Mouse (Mus musculus): ENCODE results near the gene Nme8. TPM values are rescaled to one million over a fixed set of nuclear protein-coding genes. Genes with fewer than 3 reads are reported as not detected.

Gene Nme8
- not detected in 2 replicates for polyA plus RNA-seq (2014; fragmentation: Nextera tagmentation; extraction: Ambion mirVana)

- whole genome bisulfite sequencing, result 19% methylated on average over 7 of the region's 7 CpGs
- Histone ChIP-seq H3K4me2 (ENCODE audit: low read depth, severe bottlenecking) (0 out of 2 replicates have a peak within 1 kb of the TSS, but pooled peaks have one; percentile 17), H3K4me3 (ENCODE audit: low read depth, low read length) (no peak within 1 kb of the TSS), H3K4me1 (ENCODE audit: control insufficient read depth, insufficient read depth, low read length) (no peaks in the 10 kb centered on the region), H3K9me3 (ENCODE audit: control insufficient read depth, low read length) (no peaks in the 10 kb centered on the region), H3K36me3 (ENCODE audit: control insufficient read depth, insufficient read depth, low read length) (no peaks in the 10 kb centered on the region), H3K27ac (replicated peaks; ENCODE audit: low read depth, low read length) (no peak within 1 kb of the TSS), H3K27me3 (ENCODE audit: control insufficient read depth, insufficient read depth, low read length) (no peaks in the 10 kb centered on the region), H3K9ac (ENCODE audit: low read length) (no peak within 1 kb of the TSS)
- peak; percentile 24 for DNase-seq (ENCODE audit: low spot score)
- ATAC-seq (ENCODE audit: insufficient number of reproducible peaks, low FRiP score, low TSS enrichment, low read depth), result 0 out of 2 replicates have a peak, but pooled peaks have one; percentile 53
Measured at GRCm38 (mm10) chr13:19697790-19698189, at the start of gene Nme8. Gene Nme8 (minus strand): TSS chr13:19697794.

DNA sequence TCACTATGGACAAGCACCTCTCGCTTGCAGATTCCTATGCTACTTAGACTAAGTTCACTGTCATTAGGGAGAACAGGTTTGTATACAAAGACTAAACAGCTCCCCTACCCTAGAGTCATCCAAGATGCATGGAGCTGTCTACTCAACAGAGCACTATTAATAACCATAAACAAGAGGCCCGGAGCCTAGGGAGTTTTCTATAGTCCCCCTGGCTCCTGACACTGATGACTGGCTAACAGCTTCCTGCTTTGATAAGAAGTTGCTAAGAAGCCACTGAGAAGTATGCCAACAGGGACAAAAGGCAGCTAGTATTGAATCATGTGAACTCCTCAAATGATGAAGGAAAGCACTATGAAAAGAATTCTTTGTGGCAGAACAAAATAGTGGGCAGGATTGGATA, 48.1 kb upstream of the Nme8 start:
- Histone ChIP-seq H3K9ac (ENCODE audit: low read length) (no peak overlapping the region), H3K27me3 (ENCODE audit: control insufficient read depth, insufficient read depth, low read length) (no peaks in the 10 kb centered on the region), H3K36me3 (ENCODE audit: control insufficient read depth, insufficient read depth, low read length) (no peaks in the 10 kb centered on the region), H3K9me3 (ENCODE audit: control insufficient read depth, low read length) (no peaks in the 10 kb centered on the region), H3K27ac (replicated peaks; ENCODE audit: low read depth, low read length) (no peak overlapping the region), H3K4me2 (ENCODE audit: low read depth, severe bottlenecking) (no peak overlapping the region), H3K4me3 (ENCODE audit: low read depth, low read length) (no peak overlapping the region), H3K4me1 (ENCODE audit: control insufficient read depth, insufficient read depth, low read length) (no peaks in the 10 kb centered on the region)
- WGBS, result 78% methylated on average over 2 of the region's 2 CpGs
- DNase-seq (ENCODE audit: low spot score), result no peak
- ATAC-seq (ENCODE audit: insufficient number of reproducible peaks, low FRiP score, low TSS enrichment, low read depth), result no peak

DNA sequence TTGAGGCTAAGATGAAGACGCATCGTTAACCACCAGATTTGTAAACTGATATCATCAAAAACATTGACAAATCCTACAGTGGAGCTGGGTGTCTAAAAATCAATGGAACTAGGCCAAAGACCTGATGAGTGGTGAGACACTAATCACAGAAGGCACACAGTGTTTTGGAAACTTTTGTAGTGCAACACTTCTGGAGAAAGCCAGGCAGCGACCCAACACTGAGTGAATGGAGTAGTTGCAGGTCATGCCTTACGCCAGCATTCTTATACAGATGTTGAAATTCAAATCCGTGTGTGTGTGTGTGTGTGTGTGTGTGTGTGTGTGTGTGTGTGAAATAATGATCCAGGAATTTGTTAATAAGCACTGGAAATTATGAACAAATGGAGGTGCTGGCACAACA, 46.9 kb upstream of the Nme8 start:
- no peak for DNase-seq (ENCODE audit: low spot score)
- ATAC-seq (ENCODE audit: insufficient number of reproducible peaks, low FRiP score, low TSS enrichment, low read depth), result no peak
- Histone ChIP-seq H3K4me3 (ENCODE audit: low read depth, low read length) (no peak overlapping the region), H3K27ac (replicated peaks; ENCODE audit: low read depth, low read length) (no peak overlapping the region), H3K4me2 (ENCODE audit: low read depth, severe bottlenecking) (no peak overlapping the region), H3K4me1 (ENCODE audit: control insufficient read depth, insufficient read depth, low read length) (no peaks in the 10 kb centered on the region), H3K9ac (ENCODE audit: low read length) (no peak overlapping the region), H3K27me3 (ENCODE audit: control insufficient read depth, insufficient read depth, low read length) (no peaks in the 10 kb centered on the region), H3K9me3 (ENCODE audit: control insufficient read depth, low read length) (no peaks in the 10 kb centered on the region), H3K36me3 (ENCODE audit: control insufficient read depth, insufficient read depth, low read length) (no peaks in the 10 kb centered on the region)
- 93% methylated on average over 5 of the region's 5 CpGs for WGBS

DNA sequence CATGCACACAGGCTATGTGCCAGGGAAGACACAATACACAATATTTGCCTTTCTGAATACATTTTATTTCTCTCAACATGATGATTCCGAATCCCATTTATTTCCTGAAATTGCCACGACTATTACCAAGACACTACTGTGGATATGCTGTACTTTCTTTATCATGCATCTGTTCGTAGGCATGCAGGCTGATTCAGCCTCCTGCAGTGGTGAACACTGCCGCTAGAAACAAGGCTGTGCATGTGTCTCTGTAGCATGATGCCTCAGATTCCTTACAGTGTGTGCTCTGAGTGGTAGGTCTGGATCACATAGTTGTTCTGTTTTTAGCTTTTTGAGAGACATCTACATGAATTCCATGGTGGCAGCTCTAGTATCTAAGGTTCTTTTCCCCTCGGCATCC, 37.0 kb upstream of the Nme8 start:
- 92% methylated on average over 5 of the region's 5 CpGs for WGBS
- Histone ChIP-seq H3K27ac (replicated peaks; ENCODE audit: low read depth, low read length) (no peak overlapping the region), H3K36me3 (ENCODE audit: control insufficient read depth, insufficient read depth, low read length) (no peaks in the 10 kb centered on the region), H3K9ac (ENCODE audit: low read length) (no peak overlapping the region), H3K4me3 (ENCODE audit: low read depth, low read length) (no peak overlapping the region), H3K4me1 (ENCODE audit: control insufficient read depth, insufficient read depth, low read length) (no peaks in the 10 kb centered on the region), H3K9me3 (ENCODE audit: control insufficient read depth, low read length) (no peaks in the 10 kb centered on the region), H3K27me3 (ENCODE audit: control insufficient read depth, insufficient read depth, low read length) (no peaks in the 10 kb centered on the region), H3K4me2 (ENCODE audit: low read depth, severe bottlenecking) (no peak overlapping the region)
- ATAC-seq (ENCODE audit: insufficient number of reproducible peaks, low FRiP score, low TSS enrichment, low read depth), result no peak
- DNase-seq (ENCODE audit: low spot score), result no peak

GRCm38 (mm10) chr13:19730826-19731225, 33.2 kb upstream of the Nme8 start:
- no peak for DNase-seq (ENCODE audit: low spot score)
- H3K4me3 ChIP-seq (ENCODE audit: low read depth, low read length), result no peak overlapping the region
- no peaks in the 10 kb centered on the region for H3K27me3 ChIP-seq (ENCODE audit: control insufficient read depth, insufficient read depth, low read length)
- no peaks in the 10 kb centered on the region for H3K4me1 ChIP-seq (ENCODE audit: control insufficient read depth, insufficient read depth, low read length)
- H3K4me2 ChIP-seq (ENCODE audit: low read depth, severe bottlenecking), result no peak overlapping the region
- no peak for ATAC-seq (ENCODE audit: insufficient number of reproducible peaks, low FRiP score, low TSS enrichment, low read depth)
- 81% methylated on average over 2 of the region's 2 CpGs for WGBS
- H3K27ac ChIP-seq (replicated peaks; ENCODE audit: low read depth, low read length), result no peak overlapping the region
- H3K9ac ChIP-seq (ENCODE audit: low read length), result no peak overlapping the region
- no peaks in the 10 kb centered on the region for H3K9me3 ChIP-seq (ENCODE audit: control insufficient read depth, low read length)
- H3K36me3 ChIP-seq (ENCODE audit: control insufficient read depth, insufficient read depth, low read length), result no peaks in the 10 kb centered on the region

DNA sequence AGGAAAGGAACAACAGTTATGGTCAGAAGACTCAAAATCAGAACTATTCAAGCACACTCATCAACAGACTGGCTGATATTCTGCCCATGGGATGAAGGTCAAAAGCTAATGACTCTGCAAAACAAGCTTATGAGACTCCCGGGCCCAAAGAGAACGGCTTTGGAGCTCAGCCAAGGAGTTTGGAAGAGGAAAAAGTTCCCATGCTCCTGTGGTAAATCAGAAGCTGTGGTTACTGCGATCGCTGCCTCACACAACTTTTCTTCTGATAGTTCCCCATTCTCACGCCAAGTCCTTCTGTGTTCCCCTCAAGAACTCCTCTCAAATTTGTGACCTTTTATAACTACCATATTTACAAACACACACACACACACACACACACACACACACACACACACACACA, 21.4 kb upstream of the Nme8 start:
- Histone ChIP-seq H3K9me3 (ENCODE audit: control insufficient read depth, low read length) (no peaks in the 10 kb centered on the region), H3K27ac (replicated peaks; ENCODE audit: low read depth, low read length) (no peak overlapping the region), H3K4me1 (ENCODE audit: control insufficient read depth, insufficient read depth, low read length) (no peaks in the 10 kb centered on the region), H3K36me3 (ENCODE audit: control insufficient read depth, insufficient read depth, low read length) (no peaks in the 10 kb centered on the region), H3K4me2 (ENCODE audit: low read depth, severe bottlenecking) (no peak overlapping the region), H3K27me3 (ENCODE audit: control insufficient read depth, insufficient read depth, low read length) (no peaks in the 10 kb centered on the region), H3K9ac (ENCODE audit: low read length) (no peak overlapping the region), H3K4me3 (ENCODE audit: low read depth, low read length) (no peak overlapping the region)
- DNase-seq (ENCODE audit: low spot score), result no peak
- ATAC-seq (ENCODE audit: insufficient number of reproducible peaks, low FRiP score, low TSS enrichment, low read depth), result no peak
- 94% methylated on average over 5 of the region's 5 CpGs for WGBS

GRCm38 (mm10) chr13:19717201-19717600, 19.6 kb upstream of the Nme8 start:
- Histone ChIP-seq H3K9me3 (ENCODE audit: control insufficient read depth, low read length) (no peaks in the 10 kb centered on the region), H3K4me2 (ENCODE audit: low read depth, severe bottlenecking) (no peak overlapping the region), H3K4me3 (ENCODE audit: low read depth, low read length) (no peak overlapping the region), H3K27ac (replicated peaks; ENCODE audit: low read depth, low read length) (no peak overlapping the region), H3K36me3 (ENCODE audit: control insufficient read depth, insufficient read depth, low read length) (no peaks in the 10 kb centered on the region), H3K9ac (ENCODE audit: low read length) (no peak overlapping the region), H3K27me3 (ENCODE audit: control insufficient read depth, insufficient read depth, low read length) (no peaks in the 10 kb centered on the region), H3K4me1 (ENCODE audit: control insufficient read depth, insufficient read depth, low read length) (no peaks in the 10 kb centered on the region)
- ATAC-seq (ENCODE audit: insufficient number of reproducible peaks, low FRiP score, low TSS enrichment, low read depth) (no peak), DNase-seq (ENCODE audit: low spot score) (no peak)
- 92% methylated on average over 2 of the region's 2 CpGs for WGBS

DNA sequence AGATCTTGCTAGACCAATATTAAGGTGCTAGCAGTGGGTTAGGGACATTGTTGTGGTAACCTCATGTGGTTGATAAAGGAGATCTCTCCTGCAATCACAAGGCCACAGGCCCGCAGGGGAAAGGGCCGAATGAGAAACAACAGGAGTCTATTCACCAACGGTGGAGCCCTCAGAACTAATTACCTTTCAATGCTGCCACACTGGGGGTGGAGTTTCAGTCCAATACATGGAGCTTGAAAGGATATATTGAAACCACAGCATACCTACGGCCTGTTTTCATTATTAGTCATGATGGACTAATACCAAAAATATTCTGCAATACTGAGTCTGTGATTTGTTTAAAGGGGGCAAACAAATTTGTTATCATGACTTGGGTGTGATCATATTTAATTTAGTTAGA, 6.2 kb upstream of the Nme8 start:
- ATAC-seq (ENCODE audit: insufficient number of reproducible peaks, low FRiP score, low TSS enrichment, low read depth), result no peak
- Histone ChIP-seq H3K27me3 (ENCODE audit: control insufficient read depth, insufficient read depth, low read length) (no peaks in the 10 kb centered on the region), H3K27ac (replicated peaks; ENCODE audit: low read depth, low read length) (no peak overlapping the region), H3K4me1 (ENCODE audit: control insufficient read depth, insufficient read depth, low read length) (no peaks in the 10 kb centered on the region), H3K36me3 (ENCODE audit: control insufficient read depth, insufficient read depth, low read length) (no peaks in the 10 kb centered on the region), H3K9me3 (ENCODE audit: control insufficient read depth, low read length) (no peaks in the 10 kb centered on the region), H3K9ac (ENCODE audit: low read length) (no peak overlapping the region), H3K4me3 (ENCODE audit: low read depth, low read length) (no peak overlapping the region), H3K4me2 (ENCODE audit: low read depth, severe bottlenecking) (no peak overlapping the region)
- DNase-seq (ENCODE audit: low spot score), result no peak
- 64% methylated on average over 4 of the region's 4 CpGs for WGBS

DNA sequence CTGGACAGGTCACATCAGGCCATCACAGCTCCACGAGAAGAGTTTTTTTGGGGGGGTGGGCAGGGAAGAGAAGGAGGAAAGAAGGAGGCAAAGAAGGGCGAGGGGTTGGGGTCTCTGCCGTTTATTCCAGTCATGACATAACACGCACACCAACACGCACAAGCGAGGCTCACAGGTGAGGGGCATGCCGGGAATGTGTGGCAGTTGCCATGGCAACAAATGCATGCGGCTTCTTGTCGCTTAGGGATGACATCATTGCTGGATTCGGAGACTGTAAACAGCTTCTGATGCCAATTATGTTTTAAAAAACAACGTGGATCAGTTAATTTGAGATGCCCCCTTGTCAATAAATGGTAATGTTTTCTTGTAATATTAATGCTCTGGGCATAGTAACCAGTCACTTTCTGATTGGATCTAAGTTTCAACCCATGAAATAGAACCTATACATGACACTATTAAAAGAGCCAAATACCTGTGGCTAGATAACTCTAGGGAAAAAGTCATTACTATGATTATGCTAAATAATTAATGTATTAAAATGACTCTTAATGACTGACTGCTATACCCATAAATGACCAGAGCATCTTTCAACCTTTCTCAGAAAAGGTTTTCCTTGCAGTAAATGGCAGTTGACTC, 4.0 kb upstream of the Nme8 start:
- H3K27me3 ChIP-seq (ENCODE audit: control insufficient read depth, insufficient read depth, low read length), result no peaks in the 10 kb centered on the region
- H3K4me2 ChIP-seq (ENCODE audit: low read depth, severe bottlenecking), result no peak overlapping the region
- DNase-seq (ENCODE audit: low spot score), result no peak
- H3K36me3 ChIP-seq (ENCODE audit: control insufficient read depth, insufficient read depth, low read length), result no peaks in the 10 kb centered on the region
- no peak overlapping the region for H3K9ac ChIP-seq (ENCODE audit: low read length)
- no peak for ATAC-seq (ENCODE audit: insufficient number of reproducible peaks, low FRiP score, low TSS enrichment, low read depth)
- H3K27ac ChIP-seq (replicated peaks; ENCODE audit: low read depth, low read length), result no peak overlapping the region
- no peaks in the 10 kb centered on the region for H3K4me1 ChIP-seq (ENCODE audit: control insufficient read depth, insufficient read depth, low read length)
- WGBS, result 79% methylated on average over 11 of the region's 11 CpGs
- no peak overlapping the region for H3K4me3 ChIP-seq (ENCODE audit: low read depth, low read length)
- H3K9me3 ChIP-seq (ENCODE audit: control insufficient read depth, low read length), result no peaks in the 10 kb centered on the region
